Mouse (Mus musculus) retina, embryonic 14.5 days (tissue): ENCODE data around the gene Pde5a.

Experiments used
- DNase-seq: peaks from one replicate; pipeline ENCODE4 v3.0.0-alpha.2; 2015; ENCODE audit warnings: low spot score

Pde5a gene

DNA sequence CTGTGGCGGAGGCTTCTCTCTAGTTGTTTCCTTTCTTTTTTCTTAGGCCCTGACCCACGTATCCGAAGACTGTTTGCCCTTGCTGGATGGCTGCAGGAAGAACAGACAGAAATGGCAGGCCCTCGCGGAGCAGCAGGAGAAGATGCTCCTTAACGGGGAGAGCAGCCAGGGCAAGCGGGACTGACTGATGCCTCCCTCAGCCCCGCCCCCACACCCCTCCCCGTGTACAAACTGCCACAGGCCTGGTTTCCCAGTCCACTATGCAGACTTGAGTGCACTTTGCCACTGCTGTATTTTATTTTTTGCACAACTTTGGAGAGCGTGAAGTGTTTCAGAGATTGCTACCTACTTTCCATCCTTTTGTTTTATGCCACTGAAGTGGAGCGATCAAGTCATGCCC, 126.4 kb downstream of the Pde5a start:
- DNase-seq = no peak

DNA sequence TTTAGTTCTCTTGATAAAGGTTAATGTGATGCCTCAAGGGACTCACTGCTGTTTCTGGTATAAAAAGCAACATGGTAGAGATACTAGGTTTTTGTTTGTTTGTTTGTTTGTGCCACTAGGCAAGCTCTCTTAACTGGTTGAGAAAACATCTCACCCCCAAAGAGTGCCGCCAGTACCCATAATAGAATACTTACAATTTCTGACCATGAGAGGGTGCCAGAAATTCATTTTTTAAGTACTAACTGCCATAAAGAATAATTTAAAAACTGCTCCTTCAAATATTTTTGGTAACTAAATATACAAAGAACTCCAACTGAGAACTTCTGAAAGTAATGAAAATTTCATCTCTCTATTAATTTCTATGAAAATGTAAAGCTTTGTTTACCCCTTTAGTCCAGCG, 131.1 kb downstream of the Pde5a start:
- DNase-seq = no peak

- no peak for DNase-seq
These were observed 132.1 kb downstream of the Pde5a start for GRCm38 (mm10) chr3:122860573-122861498.

GRCm38 (mm10) chr3:122865092-122865491, 136.3 kb downstream of the Pde5a start:
- no peak for DNase-seq

DNA sequence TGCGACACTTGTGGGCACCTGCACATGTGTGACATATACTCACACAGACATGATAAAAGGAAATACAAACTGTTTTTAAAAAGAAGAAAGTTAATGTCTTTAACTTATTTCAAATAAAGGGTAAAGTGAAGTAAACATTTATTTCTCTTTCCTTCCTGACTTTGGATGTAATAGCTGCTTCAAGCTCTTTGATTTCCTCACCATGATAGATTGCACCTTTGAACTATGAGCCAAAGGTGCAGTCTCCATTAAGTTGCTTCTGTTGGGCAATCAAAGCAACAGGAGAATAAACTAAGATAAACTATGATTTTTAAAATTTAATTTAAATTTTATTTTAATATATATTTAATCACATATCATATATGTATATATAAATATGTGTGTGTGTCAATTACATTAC, 139.5 kb downstream of the Pde5a start:
- DNase-seq = no peak

DNA sequence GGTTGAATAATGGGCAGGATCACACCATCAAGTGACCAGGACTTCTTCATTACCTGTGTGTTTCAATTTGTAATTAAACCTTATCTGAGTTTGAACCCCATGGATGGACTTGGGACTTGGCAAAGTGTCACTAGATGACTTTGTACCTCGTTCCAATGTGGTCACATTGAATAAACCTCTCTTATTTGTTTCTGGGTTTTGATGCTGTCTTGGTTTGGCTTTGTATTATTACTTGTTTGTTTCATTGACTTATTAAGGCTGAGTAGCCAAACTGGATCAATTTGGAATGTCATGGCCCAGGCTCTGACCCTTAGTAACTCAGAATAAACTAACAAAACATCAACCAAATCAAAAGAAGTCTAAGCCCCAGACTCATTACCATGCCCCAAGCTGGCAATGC, 142.8 kb downstream of the Pde5a start:
- DNase-seq = no peak

GRCm38 (mm10) chr3:122876870-122877269, 148.1 kb downstream of the Pde5a start:
- no peak for DNase-seq

DNA sequence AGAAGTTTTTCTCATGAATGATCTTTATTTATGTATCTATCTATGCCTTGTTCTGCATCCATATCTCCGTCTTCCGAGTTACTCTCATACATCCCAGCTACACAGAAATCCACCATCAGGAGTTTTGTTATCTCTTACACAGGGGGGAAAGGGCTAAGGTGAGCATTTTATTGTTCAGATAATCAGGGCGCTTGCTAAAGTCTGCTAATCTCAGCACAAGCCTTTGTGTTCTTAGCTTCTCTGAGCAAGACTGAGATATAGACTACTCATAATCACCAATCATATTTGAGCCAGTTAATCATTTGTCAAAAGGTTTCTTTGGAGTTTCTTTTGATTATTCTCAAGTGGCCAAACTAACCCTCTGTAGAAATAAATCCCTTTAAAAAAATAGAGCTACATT, 148.8 kb downstream of the Pde5a start:
- no peak for DNase-seq

GRCm38 (mm10) chr3:122878705-122879315, 150.1 kb downstream of the Pde5a start:
- DNase-seq = no peak

- DNase-seq = no peak
These were observed 159.0 kb downstream of the Pde5a start for GRCm38 (mm10) chr3:122887505-122888301.

GRCm38 (mm10) chr3:122888371-122888819, 159.6 kb downstream of the Pde5a start:
- no peak for DNase-seq

GRCm38 (mm10) chr3:122894772-122895171, 166.0 kb downstream of the Pde5a start, which contains the start of gene Fabp2:
TSS of gene Fabp2 (plus strand) at chr3:122895072.
- DNase-seq = no peak

DNA sequence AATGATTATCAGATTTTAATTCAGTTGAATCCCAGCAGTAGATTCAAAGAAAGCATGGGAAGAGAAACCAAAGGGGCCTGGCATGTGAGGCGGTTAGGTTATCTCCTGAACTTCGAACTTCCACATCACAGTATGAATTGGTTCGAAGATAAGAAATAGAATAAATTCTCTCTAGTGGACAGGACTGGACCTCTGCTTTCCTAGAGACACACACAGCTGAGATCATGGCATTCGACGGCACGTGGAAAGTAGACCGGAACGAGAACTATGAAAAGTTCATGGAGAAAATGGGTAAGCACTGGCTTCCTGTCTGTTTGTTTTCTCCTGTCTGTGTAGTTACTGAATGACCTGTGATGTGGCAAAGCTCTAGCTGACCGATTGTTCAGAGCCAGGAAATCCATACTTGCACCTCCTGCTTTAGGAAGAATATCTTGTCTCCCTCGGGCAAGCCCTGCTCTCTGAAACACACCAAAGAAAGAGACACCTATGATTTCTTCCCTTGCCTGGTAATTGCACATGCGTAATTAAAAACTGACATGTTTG, 166.5 kb downstream of the Pde5a start:
- no peak for DNase-seq

DNA sequence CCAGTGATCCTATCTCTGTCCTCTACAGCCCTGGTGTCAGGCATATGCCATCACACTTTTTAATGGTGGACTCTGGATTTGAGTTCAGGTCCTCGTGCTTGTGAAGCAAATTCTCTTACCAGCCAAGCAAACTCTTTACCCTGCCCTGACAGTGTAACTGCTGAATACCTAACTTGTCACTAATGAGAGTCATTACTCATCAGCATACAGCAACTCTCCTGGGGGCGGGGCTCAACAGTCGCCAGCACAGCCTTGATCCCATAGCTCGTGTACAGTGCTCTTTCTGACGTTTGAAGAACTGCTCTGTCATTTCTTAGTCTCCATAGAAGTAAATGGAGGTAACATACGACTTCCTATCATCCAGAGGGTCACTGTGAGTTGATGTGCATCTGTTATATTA, 169.5 kb downstream of the Pde5a start:
- no peak for DNase-seq

DNA sequence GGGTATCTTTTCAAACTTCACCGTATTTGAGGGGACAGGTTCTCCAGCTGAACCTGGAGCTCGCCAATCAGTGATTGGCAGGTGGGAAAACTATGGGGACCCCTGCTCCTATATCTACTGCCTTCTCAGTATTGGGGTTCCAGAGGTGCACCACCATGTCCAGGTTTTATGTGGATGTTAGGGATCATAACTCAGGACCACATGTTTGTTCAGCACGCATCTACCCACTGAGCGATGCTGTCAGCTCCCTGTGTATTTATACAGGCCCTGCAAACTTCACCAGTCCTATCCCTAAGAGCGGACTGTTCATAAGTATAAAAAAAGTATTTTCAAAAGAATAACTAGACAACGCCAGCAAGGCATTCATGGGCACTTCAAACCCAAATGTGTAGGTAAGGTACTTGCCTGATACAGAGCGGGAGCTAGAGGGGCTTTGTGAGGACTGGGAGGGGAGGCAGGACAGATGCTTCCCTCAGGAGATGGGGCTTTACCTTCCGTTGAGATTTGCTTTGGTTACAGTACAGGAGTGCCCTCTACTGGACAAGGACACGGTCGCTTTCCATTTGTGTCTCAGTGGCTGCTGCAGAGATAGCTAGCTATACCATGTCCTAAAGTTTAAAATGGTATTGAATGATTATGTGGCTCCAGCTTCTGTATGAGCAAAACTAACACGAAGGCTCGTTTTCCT, 175.1 kb downstream of the Pde5a start:
- DNase-seq = peak; percentile 88

DNA sequence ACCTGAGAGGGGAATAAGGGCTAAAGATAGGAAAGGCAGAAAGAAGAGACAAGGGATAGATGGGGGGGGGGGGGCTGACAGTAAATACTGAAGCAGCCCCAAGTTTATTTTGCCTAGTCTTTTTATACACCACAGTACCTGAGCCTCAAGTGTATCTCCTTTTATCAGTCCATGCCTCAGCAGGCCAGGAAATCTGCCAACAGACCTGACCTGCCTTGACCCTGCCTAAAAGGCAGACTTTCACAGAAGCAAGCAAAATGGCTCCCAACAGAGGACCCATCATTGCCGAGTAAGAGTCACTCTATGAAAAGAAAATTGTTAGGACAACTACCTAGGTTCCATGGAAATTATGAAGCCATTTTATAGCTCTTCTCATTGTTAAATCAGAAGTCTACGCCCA, 179.1 kb downstream of the Pde5a start:
- no peak for DNase-seq
